Mouse (Mus musculus) layer of hippocampus, postnatal 36 days (tissue): ENCODE results near the gene Smyd4. TPM values are rescaled to one million over a fixed set of nuclear protein-coding genes. Genes with fewer than 3 reads are reported as not detected.
A peak's percentile ranks its signal among the peaks of the same experiment; 100 is the strongest.

Experiments used
- DNase-seq, 2 experiments: peaks; one replicate each; pipeline ENCODE4 v3.0.0; 2022
- microRNA-seq, 2 experiments: library from miRNA; unstranded; fragments of <30 nt; microRNA quantifications; one replicate each; pipeline ENCODE4 v1.2.0; 2021
- total RNA-seq, 2 experiments: library from RNA; stranded (reverse); gene quantifications; 2 replicates each; pipeline ENCODE4 v1.2.3; 2021

Smyd4 gene
- total RNA-seq, 2 experiments from 2014 or later = 12.8 to 14.4 TPM

- DNase-seq = peak; percentile 86 to 87
Measured at GRCm38 (mm10) chr11:75453991-75454930, 106.0 kb downstream of the Smyd4 start, which contains the start of gene Wdr81. Wdr81 (minus strand) TSS chr11:75454717.

Small RNA genes within 50 kb of the gene (microRNA-seq; reads per million reads assigned to microRNA genes)
- 0 reads per million in 2 experiments for gene Gm47300

Other genes with a start within 250 kb of the Smyd4 start
- 1 to 10 TPM; 2.8 to 3.6 TPM for gene Hic1, start 178.9 kb upstream of the Smyd4 start, total RNA-seq
- 10 to 100 TPM; 18.0 to 19.9 TPM for gene Ovca2, start 169.6 kb upstream of the Smyd4 start, total RNA-seq
- gene Dph1, start 157.2 kb upstream of the Smyd4 start, total RNA-seq = 10 to 100 TPM; 33.4 to 33.9 TPM
- 100 to 1,000 TPM; 103 to 107 TPM for gene Rtn4rl1, start 154.7 kb upstream of the Smyd4 start, total RNA-seq
- 10 to 100 TPM; 58.5 to 60.8 TPM for gene Rpa1, start 109 bp upstream of the Smyd4 start, total RNA-seq
- 10 to 100 TPM; 12.5 to 17.0 TPM for gene Serpinf1, start 74.3 kb downstream of the Smyd4 start, total RNA-seq
- under 1 TPM; 0.40 to 0.50 TPM for gene Serpinf2, start 91.2 kb downstream of the Smyd4 start, total RNA-seq
- gene Wdr81, start 106.3 kb downstream of the Smyd4 start, total RNA-seq = 10 to 100 TPM; 20.6 to 22.6 TPM
- under 1 TPM; 0.40 to 0.85 TPM for gene Tlcd2, start 113.3 kb downstream of the Smyd4 start, total RNA-seq
- gene Prpf8, start 138.4 kb downstream of the Smyd4 start, total RNA-seq = 100 to 1,000 TPM; 126 to 130 TPM
- gene Rilp, start 161.7 kb downstream of the Smyd4 start, total RNA-seq = 1 to 10 TPM in 1 of 2 experiments, under 1 TPM in 1; 0.90 to 1.3 TPM
- gene Scarf1, start 165.1 kb downstream of the Smyd4 start, total RNA-seq = 1 to 10 TPM; 1.1 TPM
- 10 to 100 TPM; 50.7 to 51.3 TPM for gene Slc43a2, start 183.3 kb downstream of the Smyd4 start, total RNA-seq
- gene Pitpna, start 239.7 kb downstream of the Smyd4 start, total RNA-seq = 100 to 1,000 TPM; 283 to 291 TPM